Mouse (Mus musculus) heart, embryonic 15.5 days (tissue): ENCODE measurements around the gene Pik3ip1. TPM values are rescaled to one million over a fixed set of nuclear protein-coding genes. Genes with fewer than 3 reads are reported as not detected.
A peak's percentile ranks its signal among the peaks of the same experiment; 100 is the strongest.

Experiments
- ATAC-seq: fragments of 200-750 bp; cut with Nextera tagmentation; replicated peaks from 2 replicates; pipeline ENCODE4 v1.8.0; 2017; ENCODE audit warnings: low read depth, moderate TSS enrichment; ENCODE audit not compliant: insufficient number of reproducible peaks, insufficient read depth, low FRiP score
- H3K27ac ChIP-seq: fragments of 300-500 bp; sonication (generic); 2 replicates; pipeline ENCODE4 v1.5.1; 2015; ENCODE audit warnings: mild to moderate bottlenecking, inconsistent platforms
- H3K27me3 ChIP-seq: fragments of 300-500 bp; sonication (generic); 2 replicates; pipeline ENCODE4 v1.6.1; 2015; ENCODE audit warnings: inconsistent platforms
- H3K36me3 ChIP-seq: fragments of 300-500 bp; sonication (generic); 2 replicates; pipeline ENCODE4 v1.6.1; 2015; ENCODE audit warnings: mild to moderate bottlenecking, inconsistent platforms
- H3K4me1 ChIP-seq: fragments of 300-500 bp; sonication (generic); replicated peaks from 2 replicates; pipeline ENCODE4 v1.6.1; 2015; ENCODE audit warnings: inconsistent platforms
- H3K4me2 ChIP-seq: fragments of 300-500 bp; sonication (generic); 2 replicates; pipeline ENCODE4 v1.6.1; 2015; ENCODE audit warnings: inconsistent platforms, mild to moderate bottlenecking, moderate library complexity
- H3K4me3 ChIP-seq: fragments of 300-500 bp; sonication (generic); 2 replicates; pipeline ENCODE4 v1.5.1; 2015; ENCODE audit warnings: mild to moderate bottlenecking, inconsistent platforms
- H3K9ac ChIP-seq: fragments of 300-500 bp; sonication (generic); 2 replicates; pipeline ENCODE4 v1.6.1; 2015; ENCODE audit warnings: mild to moderate bottlenecking, inconsistent platforms
- H3K9me3 ChIP-seq: fragments of 300-500 bp; sonication (generic); replicated peaks from 2 replicates; pipeline ENCODE4 v1.6.1; 2016; ENCODE audit warnings: inconsistent platforms
- WGBS: fragments of 180-500 bp; shearing (Covaris S2); methylation state at CpG from one replicate; pipeline ENCODE4 v1.1.7; 2015; ENCODE audit warnings: mixed read lengths; 5-methylcytosine and 5-hydroxymethylcytosine counted together
- polyA plus RNA-seq: library from polyadenylated mRNA; unstranded; fragments of >200 nt; fragmentation: Nextera tagmentation; extraction: Ambion mirVana; gene quantifications from 2 replicates; pipeline ENCODE4 v1.2.1, GENCODE M21; 2015

Pik3ip1 gene
- polyA plus RNA-seq, 1 experiment from 2014 or later: 36.1 TPM

DNA sequence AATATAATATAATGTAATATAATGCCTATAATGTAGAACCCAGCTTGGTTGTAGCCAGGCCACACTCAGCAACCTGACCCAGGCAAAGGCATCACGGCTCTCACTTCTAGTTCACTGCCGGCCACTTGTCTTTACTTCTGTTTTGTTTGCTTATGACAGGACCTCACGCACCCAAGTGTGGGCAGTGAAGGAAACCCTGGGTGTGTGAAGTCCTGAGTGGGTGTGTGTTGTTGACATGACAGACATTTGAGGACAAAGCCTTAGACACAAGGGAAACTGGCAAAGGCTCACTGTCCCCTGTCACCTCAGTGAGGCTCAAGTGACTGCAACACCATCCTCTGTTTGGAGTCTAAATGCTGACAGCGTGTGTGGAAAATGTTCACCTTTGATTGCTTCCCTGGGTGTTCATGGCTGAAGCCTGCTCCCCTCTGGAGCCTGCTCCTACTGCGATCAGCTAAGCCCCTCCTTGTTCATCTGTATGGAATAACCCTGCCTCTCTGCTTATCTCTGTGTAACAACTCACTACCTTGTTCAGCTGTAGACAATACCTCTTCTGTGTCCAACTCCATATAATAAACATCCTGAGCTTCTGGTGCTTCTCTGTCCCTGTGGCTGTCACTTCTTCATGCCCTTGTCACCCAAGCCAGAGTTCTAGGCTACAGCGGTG, 51.1 kb downstream of the Pik3ip1 start:
- H3K27ac ChIP-seq: no peak overlapping the region
- WGBS: 66% methylated on average over 6 of the region's 6 CpGs
- no peaks in the 10 kb centered on the region for H3K36me3 ChIP-seq

DNA sequence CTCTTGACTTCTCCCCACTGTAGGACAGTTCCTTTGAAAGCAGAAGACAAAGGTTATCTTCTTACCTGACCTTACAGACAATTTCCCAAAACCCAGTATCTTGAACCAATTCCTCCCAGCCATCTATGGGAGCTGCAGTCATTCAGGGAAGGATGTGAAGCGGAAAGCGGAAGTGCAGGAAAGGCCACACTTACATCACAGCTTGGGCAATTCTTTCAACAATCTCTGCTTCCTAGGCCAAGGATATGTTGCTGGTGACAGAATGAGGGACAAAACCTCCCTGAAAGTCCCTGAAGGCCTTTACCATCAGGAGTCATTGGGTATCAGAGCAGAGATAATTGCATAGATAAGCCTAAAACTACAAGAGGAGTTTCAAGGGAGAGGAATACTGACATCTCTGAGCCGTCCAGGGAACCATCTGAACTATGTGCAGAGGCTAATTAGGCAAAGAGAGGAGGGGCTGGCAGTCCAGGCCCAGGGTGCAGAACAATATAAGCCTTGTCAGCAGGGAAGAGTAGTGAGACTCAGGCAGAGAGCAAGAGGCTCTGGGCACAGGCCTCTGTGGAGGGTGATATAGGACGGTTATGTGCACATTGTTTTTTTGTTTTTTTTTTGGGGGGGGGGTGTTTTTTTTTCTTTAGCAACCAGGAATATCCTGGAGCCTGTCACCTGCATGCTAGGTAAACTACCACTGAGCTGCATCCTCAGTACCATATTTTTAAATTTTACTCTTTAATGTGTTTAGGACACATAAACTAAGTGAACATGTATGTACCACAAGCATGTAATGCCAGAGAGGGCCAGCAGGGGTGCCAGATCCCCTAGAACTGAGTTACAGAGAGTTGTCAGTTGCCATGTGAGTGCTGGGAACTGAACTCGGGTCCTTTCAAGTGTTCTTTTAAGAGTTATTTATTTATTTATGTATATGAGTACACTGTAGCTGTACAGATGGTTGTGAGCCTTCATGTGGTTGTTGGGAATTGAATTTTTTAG, 52.7 kb downstream of the Pik3ip1 start:
- Histone ChIP-seq H3K4me2 (no peak overlapping the region), H3K27ac (no peak overlapping the region), H3K36me3 (no peaks in the 10 kb centered on the region), H3K27me3 (no peaks in the 10 kb centered on the region), H3K4me1 (peaks cover 8% of the 10 kb centered on the region), H3K9ac (no peak overlapping the region), H3K9me3 (no peaks in the 10 kb centered on the region), H3K4me3 (no peak overlapping the region)
- WGBS: 79% methylated on average over 5 of the region's 5 CpGs
- no peak for ATAC-seq

More for the DNA sequence above, 51.1 kb downstream of the Pik3ip1 start:
- H3K27me3 ChIP-seq: no peaks in the 10 kb centered on the region
- no peak overlapping the region for H3K4me3 ChIP-seq
- no peak overlapping the region for H3K4me2 ChIP-seq
- H3K9ac ChIP-seq: no peak overlapping the region
- no peaks in the 10 kb centered on the region for H3K9me3 ChIP-seq
- no peaks in the 10 kb centered on the region for H3K4me1 ChIP-seq
- no peak for ATAC-seq

DNA sequence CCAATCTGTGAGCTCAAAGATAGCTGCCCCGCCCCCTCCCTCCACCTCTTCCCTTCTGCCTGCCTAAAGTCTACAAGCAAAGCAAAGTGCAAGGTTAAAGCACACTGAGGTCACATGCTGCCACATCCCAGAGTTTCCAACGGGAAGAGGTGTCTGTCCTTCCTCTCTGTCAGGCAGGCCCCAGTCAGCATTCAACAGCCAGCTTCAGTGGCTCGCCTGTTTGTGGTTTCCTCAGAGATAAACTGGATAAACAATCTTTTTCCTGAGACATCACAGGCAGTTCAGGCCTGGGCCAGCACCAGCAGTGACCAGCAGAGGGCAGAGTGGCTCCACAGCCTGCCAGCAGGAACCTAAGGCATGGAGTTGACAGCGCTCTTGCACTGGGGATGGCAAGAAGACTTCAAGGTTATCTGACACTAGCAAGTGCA, 56.8 kb downstream of the Pik3ip1 start:
- WGBS: 4% methylated on average over 4 of the region's 4 CpGs
- peak overlapping the region; percentile 53 for H3K27ac ChIP-seq

DNA sequence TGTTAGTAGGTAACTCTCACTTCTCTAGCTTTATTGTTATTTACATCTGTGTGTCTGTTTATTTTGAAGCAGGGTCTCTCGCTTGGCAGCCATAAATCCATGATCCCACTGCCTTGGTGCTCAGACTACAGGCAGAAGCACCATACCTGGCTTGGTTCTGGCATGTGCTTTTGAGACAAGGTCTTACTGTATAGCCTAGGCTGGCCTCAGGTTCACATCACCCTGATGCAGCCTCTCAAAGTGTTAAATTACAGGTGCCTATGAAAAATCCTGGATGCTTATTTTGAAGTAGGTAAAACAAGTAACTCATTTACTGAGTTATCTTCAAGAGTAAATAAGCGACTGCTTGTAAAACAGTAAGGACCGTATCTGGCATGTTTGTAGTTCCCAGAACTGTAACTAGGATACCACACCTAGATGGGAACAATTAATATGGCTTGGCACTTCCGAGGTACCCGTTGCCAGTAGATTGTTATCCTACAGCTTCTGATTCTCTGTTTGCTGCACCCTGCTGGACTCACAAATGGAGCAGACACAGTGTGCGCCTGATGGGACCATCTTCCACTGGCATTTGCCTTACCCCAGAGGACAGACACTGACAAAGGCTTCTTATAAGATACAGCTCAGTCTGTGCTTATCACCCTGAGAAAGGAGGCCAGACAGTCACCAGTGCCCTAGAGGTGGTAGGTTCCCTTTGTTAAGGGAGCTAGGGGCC, 57.4 kb downstream of the Pik3ip1 start:
- Histone ChIP-seq H3K36me3 (no peaks in the 10 kb centered on the region), H3K9me3 (no peaks in the 10 kb centered on the region), H3K9ac (no peak overlapping the region), H3K27ac (peak overlapping the region; percentile 42), H3K4me1 (peaks cover 16% of the 10 kb centered on the region), H3K4me2 (no peak overlapping the region), H3K27me3 (no peaks in the 10 kb centered on the region), H3K4me3 (no peak overlapping the region)
- no peak for ATAC-seq
- whole genome bisulfite sequencing: 84% methylated on average over 6 of the region's 6 CpGs

More for the DNA sequence above, 56.8 kb downstream of the Pik3ip1 start:
- Histone ChIP-seq H3K4me2 (no peak overlapping the region), H3K27me3 (no peaks in the 10 kb centered on the region), H3K36me3 (no peaks in the 10 kb centered on the region), H3K4me1 (peaks cover 10% of the 10 kb centered on the region), H3K9ac (0 out of 2 replicates have a peak overlapping the region, but pooled peaks have one; percentile 2), H3K9me3 (no peaks in the 10 kb centered on the region), H3K4me3 (no peak overlapping the region)
- peak; percentile 82 for ATAC-seq

DNA sequence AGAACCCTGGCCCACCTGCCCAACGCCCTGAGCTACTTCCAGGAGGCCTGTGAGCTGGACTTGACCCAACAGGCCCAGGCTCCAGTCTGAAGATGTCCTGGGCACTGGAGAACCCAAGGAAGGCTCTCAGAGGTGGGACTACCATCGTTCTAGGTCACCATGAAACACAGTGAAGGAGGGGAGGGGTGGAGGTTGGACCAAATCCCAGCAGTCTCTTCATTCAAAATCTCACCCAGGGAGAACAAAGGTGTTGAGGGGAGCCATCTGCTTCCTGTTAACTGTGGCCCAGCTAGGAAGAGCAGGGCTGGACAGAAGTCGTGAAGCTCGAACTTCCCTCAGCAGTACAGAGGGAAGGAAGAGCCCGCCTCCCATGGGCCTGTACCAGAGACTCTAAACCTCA, 59.8 kb downstream of the Pik3ip1 start:
- 47% methylated on average over 5 of the region's 5 CpGs for WGBS
- H3K4me3 ChIP-seq: no peak overlapping the region
- H3K4me1 ChIP-seq: peaks cover 20% of the 10 kb centered on the region
- H3K4me2 ChIP-seq: no peak overlapping the region
- no peaks in the 10 kb centered on the region for H3K36me3 ChIP-seq
- no peaks in the 10 kb centered on the region for H3K9me3 ChIP-seq
- H3K9ac ChIP-seq: no peak overlapping the region
- no peak for ATAC-seq
- H3K27me3 ChIP-seq: no peaks in the 10 kb centered on the region
- no peak overlapping the region for H3K27ac ChIP-seq

DNA sequence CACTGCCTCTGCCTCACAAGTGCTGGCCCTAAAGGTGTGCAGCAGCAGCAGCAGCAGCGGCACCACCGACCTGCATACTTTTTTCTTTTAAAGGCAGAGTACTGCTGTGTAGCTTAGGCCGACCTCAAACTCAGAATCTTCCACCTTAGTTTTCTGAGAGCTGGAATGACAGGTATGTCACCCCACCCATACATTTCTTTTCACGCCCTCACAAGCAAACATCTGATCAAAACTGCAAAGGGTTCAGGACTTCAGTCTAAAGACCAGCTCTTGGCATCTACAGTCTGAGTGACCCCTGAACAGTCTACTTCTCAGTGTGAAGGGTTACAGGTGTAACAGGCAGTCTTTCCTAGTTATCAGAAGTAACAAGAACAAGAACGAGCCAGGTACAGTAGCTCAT, 60.6 kb downstream of the Pik3ip1 start:
- no peak overlapping the region for H3K9ac ChIP-seq
- H3K27me3 ChIP-seq: no peaks in the 10 kb centered on the region
- peaks cover 20% of the 10 kb centered on the region for H3K4me1 ChIP-seq
- ATAC-seq: no peak
- no peak overlapping the region for H3K4me3 ChIP-seq
- no peak overlapping the region for H3K4me2 ChIP-seq
- no peak overlapping the region for H3K27ac ChIP-seq
- WGBS: 76% methylated on average over 5 of the region's 5 CpGs
- H3K9me3 ChIP-seq: no peaks in the 10 kb centered on the region
- H3K36me3 ChIP-seq: no peaks in the 10 kb centered on the region

DNA sequence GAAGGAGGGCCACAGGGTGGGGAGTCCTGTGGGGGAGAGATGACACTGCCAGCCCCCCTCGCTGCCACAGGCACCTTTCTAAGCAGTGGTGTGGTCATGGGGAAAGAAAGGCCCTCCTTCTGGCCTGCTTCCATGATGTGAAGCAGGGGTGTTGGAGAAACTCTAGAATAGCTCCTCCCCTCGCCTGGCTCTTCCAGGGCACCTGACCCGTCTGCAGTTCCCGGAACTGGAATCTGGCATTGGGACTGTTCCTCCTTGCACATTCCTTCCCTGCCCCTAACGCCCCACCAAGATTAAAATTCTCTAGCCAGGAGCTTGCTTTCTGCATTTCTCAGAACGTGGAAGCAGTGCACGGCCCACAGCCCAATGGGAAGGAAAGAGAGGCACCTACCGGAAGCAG, 62.3 kb downstream of the Pik3ip1 start:
- no peaks in the 10 kb centered on the region for H3K36me3 ChIP-seq
- no peak overlapping the region for H3K4me3 ChIP-seq
- no peaks in the 10 kb centered on the region for H3K27me3 ChIP-seq
- WGBS: 54% methylated on average over 8 of the region's 8 CpGs
- H3K9ac ChIP-seq: no peak overlapping the region
- no peaks in the 10 kb centered on the region for H3K9me3 ChIP-seq
- peaks cover 12% of the 10 kb centered on the region for H3K4me1 ChIP-seq
- ATAC-seq: no peak
- peak overlapping the region; percentile 37 for H3K27ac ChIP-seq
- peak overlapping the region; percentile 26; the same call in 1 of the 2 replicates for H3K4me2 ChIP-seq

Other genes starting within 250 kb of the Pik3ip1 start
- gene Sfi1, start 136.9 kb upstream of the Pik3ip1 start, polyA plus RNA-seq: 10.9 and 12.0 TPM in 2 replicates
- 29.4 and 37.4 TPM in 2 replicates for gene Eif4enif1, start 128.0 kb upstream of the Pik3ip1 start, polyA plus RNA-seq
- 142 and 159 TPM in 2 replicates for gene Drg1, start 64.0 kb upstream of the Pik3ip1 start, polyA plus RNA-seq
- gene Patz1, start 41.5 kb upstream of the Pik3ip1 start, polyA plus RNA-seq: 20.0 and 32.0 TPM in 2 replicates
- 42.3 and 54.6 TPM in 2 replicates for gene Limk2, start 78.8 kb downstream of the Pik3ip1 start, polyA plus RNA-seq
- 25.9 and 30.2 TPM in 2 replicates for gene Rnf185, start 122.0 kb downstream of the Pik3ip1 start, polyA plus RNA-seq
- 0.10 and 0.28 TPM in 2 replicates for gene Pla2g3, start 157.9 kb downstream of the Pik3ip1 start, polyA plus RNA-seq
- 9.4 and 11.4 TPM in 2 replicates for gene Inpp5j, start 174.4 kb downstream of the Pik3ip1 start, polyA plus RNA-seq
- 132 and 138 TPM in 2 replicates for gene Selenom, start 184.3 kb downstream of the Pik3ip1 start, polyA plus RNA-seq
- 79.2 and 101 TPM in 2 replicates for gene Smtn, start 210.2 kb downstream of the Pik3ip1 start, polyA plus RNA-seq